Mouse (Mus musculus): ENCODE measurements at regions not wholly inside any gene's neighbourhood (a gene's known extent, or its start where the extent isn't known, plus 50 kb on each side); places are given as distances from the start of the nearest gene placed in this dataset.

- no peak for DNase-seq (ENCODE audit: extremely low spot score, low spot score)
These were observed 70.9 kb upstream of the Gas2 start for GRCm38 (mm10) chr7:51790690-51791560.

GRCm38 (mm10) chr7:51791561-51791863, 70.3 kb upstream of the Gas2 start:
- DNase-seq (ENCODE audit: extremely low spot score, low spot score): no peak

Data from neural tube, embryonic 10.5 days (tissue).